Mouse (Mus musculus) hindbrain, embryonic 12.5 days (tissue): ENCODE data around the gene Ncbp1. TPM values are rescaled to one million over a fixed set of nuclear protein-coding genes. Genes with fewer than 3 reads are reported as not detected.

Experiments used
- ATAC-seq: fragments of 200-750 bp; cut with Nextera tagmentation; 2 replicates; pipeline ENCODE4 v1.8.0; 2017; ENCODE audit warnings: moderate TSS enrichment; ENCODE audit not compliant: low FRiP score
- H3K27ac ChIP-seq: fragments of 300-500 bp; sonication (generic); 2 replicates; pipeline ENCODE4 v1.5.1; 2016; ENCODE audit warnings: mild to moderate bottlenecking
- H3K27me3 ChIP-seq: fragments of 300-500 bp; sonication (generic); 2 replicates; pipeline ENCODE4 v1.6.1; 2016; ENCODE audit warnings: mild to moderate bottlenecking
- H3K36me3 ChIP-seq: fragments of 300-500 bp; sonication (generic); 2 replicates; pipeline ENCODE4 v1.6.1; 2016; ENCODE audit warnings: mild to moderate bottlenecking
- H3K4me1 ChIP-seq: fragments of 300-500 bp; sonication (generic); 2 replicates; pipeline ENCODE4 v1.6.1; 2016
- H3K4me2 ChIP-seq: fragments of 300-500 bp; sonication (generic); replicated peaks from 2 replicates; pipeline ENCODE4 v1.6.1; 2016; ENCODE audit warnings: mild to moderate bottlenecking
- H3K4me3 ChIP-seq: fragments of 300-500 bp; sonication (generic); 2 replicates; pipeline ENCODE4 v1.5.1; 2016; ENCODE audit warnings: mild to moderate bottlenecking
- H3K9ac ChIP-seq: fragments of 300-500 bp; sonication (generic); 2 replicates; pipeline ENCODE4 v1.6.1; 2016; ENCODE audit warnings: mild to moderate bottlenecking, moderate library complexity
- H3K9me3 ChIP-seq: fragments of 300-500 bp; sonication (generic); replicated peaks from 2 replicates; pipeline ENCODE4 v1.6.1; 2016; ENCODE audit warnings: mild to moderate bottlenecking
- WGBS: fragments of 180-500 bp; shearing (Covaris S2); methylation state at CpG from one replicate; pipeline ENCODE4 v1.1.7; 2016; 5-methylcytosine and 5-hydroxymethylcytosine counted together
- polyA plus RNA-seq: library from polyadenylated mRNA; unstranded; fragments of >200 nt; fragmentation: Nextera tagmentation; extraction: Ambion mirVana; gene quantifications from 2 replicates; pipeline ENCODE4 v1.2.1, GENCODE M21; 2016

Gene Ncbp1
- 102 and 105 TPM in 2 replicates for polyA plus RNA-seq

- Histone ChIP-seq H3K4me2 (peak within 1 kb of the TSS; percentile 87), H3K4me3 (peak within 1 kb of the TSS; percentile 92), H3K36me3 (peaks cover 18% of the 10 kb centered on the region), H3K27me3 (no peaks in the 10 kb centered on the region), H3K9me3 (no peaks in the 10 kb centered on the region), H3K4me1 (peaks cover 25% of the 10 kb centered on the region), H3K9ac (peak within 1 kb of the TSS; percentile 95), H3K27ac (peak within 1 kb of the TSS; percentile 98)
- WGBS = under 1% methylated on average over 88 of the region's 90 CpGs
- ATAC-seq = peak; percentile 92
These were observed at the start of gene Ncbp1, which contains the start of gene Tstd2 for GRCm38 (mm10) chr4:46138287-46139222. Ncbp1 (plus strand) TSS chr4:46138613. Tstd2 (minus strand) TSS chr4:46138694.

DNA sequence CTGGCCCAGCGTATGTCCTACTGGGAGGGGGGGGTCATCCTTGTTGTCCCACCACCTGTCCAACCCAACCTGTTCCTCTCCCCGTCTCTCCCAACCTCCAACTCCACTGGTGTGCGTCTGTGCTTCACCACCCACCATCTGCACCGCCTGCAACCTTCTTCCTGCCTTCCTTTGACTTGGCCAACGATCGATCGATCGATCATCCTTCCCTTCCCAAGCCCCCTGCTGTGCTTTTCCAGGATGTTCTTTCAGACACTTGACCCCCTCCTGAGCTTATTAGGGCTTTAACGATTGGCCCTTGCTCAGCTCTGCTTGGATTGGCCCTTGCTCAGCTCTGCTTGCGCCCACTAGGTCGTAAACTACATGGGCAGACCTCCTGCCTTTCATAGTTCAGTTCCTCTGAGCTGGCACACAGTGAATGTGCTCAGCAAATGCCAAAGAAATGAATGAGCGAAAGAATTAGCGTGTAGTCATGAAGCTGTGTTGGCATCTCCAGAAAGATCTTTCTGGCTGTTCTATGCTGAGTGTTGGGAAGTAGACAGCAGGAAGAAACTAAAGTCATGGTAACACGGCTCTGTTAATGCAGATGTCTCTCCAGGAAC lies 48.8 kb upstream of the Ncbp1 start:
- H3K9ac ChIP-seq = no peak overlapping the region
- ATAC-seq = no peak
- no peaks in the 10 kb centered on the region for H3K9me3 ChIP-seq
- H3K4me1 ChIP-seq = peaks cover 13% of the 10 kb centered on the region
- H3K4me3 ChIP-seq = no peak overlapping the region
- no peaks in the 10 kb centered on the region for H3K27me3 ChIP-seq
- no peaks in the 10 kb centered on the region for H3K36me3 ChIP-seq
- no peak overlapping the region for H3K27ac ChIP-seq
- H3K4me2 ChIP-seq = no peak overlapping the region
- 85% methylated on average over 14 of the region's 14 CpGs for WGBS

- no peak for ATAC-seq
- 83% methylated on average over 5 of the region's 5 CpGs for WGBS
- Histone ChIP-seq H3K4me2 (no peak overlapping the region), H3K9ac (no peak overlapping the region), H3K27me3 (no peaks in the 10 kb centered on the region), H3K4me3 (no peak overlapping the region), H3K9me3 (no peaks in the 10 kb centered on the region), H3K4me1 (peaks cover 10% of the 10 kb centered on the region; the same call in 1 of the 2 replicates), H3K36me3 (no peaks in the 10 kb centered on the region), H3K27ac (no peak overlapping the region)
These were observed 45.9 kb upstream of the Ncbp1 start for GRCm38 (mm10) chr4:46092429-46093076.

DNA sequence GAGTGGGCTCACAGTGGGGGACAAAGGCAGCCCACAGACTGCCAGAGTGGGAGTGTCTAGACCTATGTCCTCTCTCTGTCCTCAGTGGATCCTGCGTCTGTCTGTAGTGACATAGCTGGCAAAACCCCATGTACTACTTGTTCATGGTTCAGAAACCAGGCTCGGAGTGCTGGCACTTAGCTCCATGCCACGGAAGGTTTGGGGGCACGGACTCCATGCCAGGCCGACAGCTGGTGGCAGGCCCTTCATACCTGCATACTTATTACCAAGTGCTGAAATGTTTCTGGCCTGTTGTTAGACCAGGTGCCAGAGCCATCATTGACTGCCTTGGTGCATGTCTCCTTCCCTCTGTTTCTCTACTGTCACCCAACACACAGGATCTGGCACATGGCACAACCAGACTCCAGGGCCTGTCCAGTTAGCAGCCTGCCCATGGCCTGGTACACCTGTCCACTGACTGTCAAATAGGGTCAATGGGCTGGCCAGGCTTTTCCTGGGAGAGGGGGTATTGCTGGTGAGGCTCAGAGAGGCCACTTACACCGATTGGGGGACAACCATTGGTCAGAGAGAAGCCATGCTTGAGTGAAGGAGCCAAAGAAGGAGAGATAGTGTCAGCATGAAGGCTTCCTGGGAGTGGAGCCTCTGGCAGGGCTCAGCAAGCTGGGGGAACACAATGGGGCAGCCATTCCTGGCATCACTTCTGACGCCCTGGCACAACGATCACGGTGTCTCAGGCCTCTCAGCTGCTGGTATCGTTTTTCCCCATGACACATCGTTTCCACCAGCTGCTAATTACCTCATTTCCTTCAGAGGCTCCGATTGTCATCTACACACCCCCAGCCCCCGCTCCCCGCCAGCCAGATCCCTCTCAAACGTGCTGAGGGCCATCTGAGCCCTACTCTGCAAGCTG lies 43.2 kb upstream of the Ncbp1 start:
- H3K36me3 ChIP-seq = no peaks in the 10 kb centered on the region
- H3K9me3 ChIP-seq = no peaks in the 10 kb centered on the region
- H3K4me3 ChIP-seq = no peak overlapping the region
- no peaks in the 10 kb centered on the region for H3K27me3 ChIP-seq
- 72% methylated on average over 15 of the region's 15 CpGs for WGBS
- peaks cover 7% of the 10 kb centered on the region; the same call in 1 of the 2 replicates for H3K4me1 ChIP-seq
- ATAC-seq = peak; percentile 35; the same call in 1 of the 2 replicates
- H3K9ac ChIP-seq = no peak overlapping the region
- H3K27ac ChIP-seq = no peak overlapping the region
- no peak overlapping the region for H3K4me2 ChIP-seq

- no peak overlapping the region for H3K4me3 ChIP-seq
- WGBS = 90% methylated on average over 3 of the region's 3 CpGs
- H3K9ac ChIP-seq = no peak overlapping the region
- no peaks in the 10 kb centered on the region for H3K36me3 ChIP-seq
- H3K27me3 ChIP-seq = no peaks in the 10 kb centered on the region
- H3K27ac ChIP-seq = no peak overlapping the region
- H3K4me2 ChIP-seq = no peak overlapping the region
- no peak for ATAC-seq
- H3K9me3 ChIP-seq = no peaks in the 10 kb centered on the region
- H3K4me1 ChIP-seq = peaks cover 8% of the 10 kb centered on the region; the same call in 1 of the 2 replicates
These were observed 42.6 kb upstream of the Ncbp1 start for GRCm38 (mm10) chr4:46095826-46096159.

GRCm38 (mm10) chr4:46096546-46096945 lies 41.9 kb upstream of the Ncbp1 start:
- H3K9me3 ChIP-seq = no peaks in the 10 kb centered on the region
- H3K4me3 ChIP-seq = no peak overlapping the region
- no peaks in the 10 kb centered on the region for H3K27me3 ChIP-seq
- H3K4me2 ChIP-seq = no peak overlapping the region
- ATAC-seq = no peak
- H3K9ac ChIP-seq = no peak overlapping the region
- no peak overlapping the region for H3K27ac ChIP-seq
- WGBS = 85% methylated on average over 7 of the region's 7 CpGs
- peaks cover 14% of the 10 kb centered on the region for H3K4me1 ChIP-seq
- no peaks in the 10 kb centered on the region for H3K36me3 ChIP-seq

- Histone ChIP-seq H3K36me3 (no peaks in the 10 kb centered on the region), H3K4me1 (peaks cover 15% of the 10 kb centered on the region), H3K27me3 (no peaks in the 10 kb centered on the region), H3K27ac (no peak overlapping the region), H3K4me3 (no peak overlapping the region), H3K4me2 (no peak overlapping the region), H3K9me3 (no peaks in the 10 kb centered on the region), H3K9ac (no peak overlapping the region)
- ATAC-seq = no peak
- 93% methylated on average over 2 of the region's 2 CpGs for WGBS
These were observed 40.8 kb upstream of the Ncbp1 start for GRCm38 (mm10) chr4:46097591-46097990.

DNA sequence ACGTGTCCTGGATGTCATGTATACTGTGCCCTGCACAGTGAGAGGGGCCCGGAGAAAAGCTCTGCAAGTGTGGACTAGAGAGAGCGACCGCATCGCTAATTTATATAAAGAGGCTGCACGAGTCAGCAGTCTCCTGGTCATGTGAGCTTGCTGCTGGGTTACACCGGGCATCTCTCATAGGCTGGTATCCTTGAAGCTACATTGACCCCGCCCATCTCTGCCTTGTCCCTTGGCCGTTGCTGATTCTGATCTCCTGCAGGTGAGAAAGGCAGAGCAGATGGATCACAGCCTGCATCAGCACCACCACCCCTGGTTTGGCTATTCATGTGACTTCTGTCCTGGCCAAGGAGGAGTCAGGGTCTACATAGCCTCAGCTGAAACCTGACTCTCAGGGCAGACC lies 39.3 kb upstream of the Ncbp1 start:
- Histone ChIP-seq H3K27me3 (no peaks in the 10 kb centered on the region), H3K9me3 (no peaks in the 10 kb centered on the region), H3K36me3 (no peaks in the 10 kb centered on the region), H3K27ac (no peak overlapping the region), H3K9ac (no peak overlapping the region), H3K4me1 (peaks cover 10% of the 10 kb centered on the region), H3K4me3 (no peak overlapping the region), H3K4me2 (no peak overlapping the region)
- 73% methylated on average over 9 of the region's 9 CpGs for WGBS
- ATAC-seq = no peak

- H3K27me3 ChIP-seq = no peaks in the 10 kb centered on the region
- peaks cover 8% of the 10 kb centered on the region for H3K4me1 ChIP-seq
- no peak overlapping the region for H3K9ac ChIP-seq
- no peaks in the 10 kb centered on the region for H3K9me3 ChIP-seq
- WGBS = 65% methylated on average over 7 of the region's 7 CpGs
- H3K36me3 ChIP-seq = no peaks in the 10 kb centered on the region
- H3K4me3 ChIP-seq = no peak overlapping the region
- no peak for ATAC-seq
- no peak overlapping the region for H3K27ac ChIP-seq
- H3K4me2 ChIP-seq = no peak overlapping the region
These were observed 37.9 kb upstream of the Ncbp1 start for GRCm38 (mm10) chr4:46100539-46100938.

- peak overlapping the region; percentile 6; the same call in 1 of the 2 replicates for H3K4me2 ChIP-seq
- H3K9ac ChIP-seq = no peak overlapping the region
- no peaks in the 10 kb centered on the region for H3K36me3 ChIP-seq
- no peaks in the 10 kb centered on the region for H3K9me3 ChIP-seq
- no peak overlapping the region for H3K4me3 ChIP-seq
- WGBS = 20% methylated on average over 14 of the region's 14 CpGs
- 0 out of 2 replicates have a peak overlapping the region, but pooled peaks have one; percentile 7 for H3K27ac ChIP-seq
- 0 out of 2 replicates have a peak, but pooled peaks have one; percentile 46 for ATAC-seq
- H3K4me1 ChIP-seq = peaks cover 8% of the 10 kb centered on the region
- no peaks in the 10 kb centered on the region for H3K27me3 ChIP-seq
These were observed 37.2 kb upstream of the Ncbp1 start for GRCm38 (mm10) chr4:46101211-46101711.

- no peaks in the 10 kb centered on the region for H3K36me3 ChIP-seq
- no peak overlapping the region for H3K9ac ChIP-seq
- H3K27ac ChIP-seq = no peak overlapping the region
- no peaks in the 10 kb centered on the region for H3K27me3 ChIP-seq
- WGBS = 89% methylated on average over 10 of the region's 10 CpGs
- H3K4me2 ChIP-seq = no peak overlapping the region
- H3K9me3 ChIP-seq = no peaks in the 10 kb centered on the region
- no peak overlapping the region for H3K4me3 ChIP-seq
- H3K4me1 ChIP-seq = peaks cover 8% of the 10 kb centered on the region
- ATAC-seq = no peak
These were observed 36.2 kb upstream of the Ncbp1 start for GRCm38 (mm10) chr4:46102078-46102769.
